Mouse (Mus musculus) kidney, embryonic 14.5 days (tissue): ENCODE measurements around the gene Bckdhb. TPM values are rescaled to one million over a fixed set of nuclear protein-coding genes. Genes with fewer than 3 reads are reported as not detected.

ENCODE experiments used
- ATAC-seq: fragments of 200-750 bp; cut with Nextera tagmentation; 2 replicates; pipeline ENCODE4 v1.8.0; 2017; ENCODE audit warnings: moderate number of reproducible peaks, mild to moderate bottlenecking, moderate TSS enrichment, moderate library complexity; ENCODE audit not compliant: low FRiP score, low TSS enrichment
- H3K27ac ChIP-seq: fragments of 300-500 bp; sonication (generic); 2 replicates; pipeline ENCODE4 v1.5.1; 2014; ENCODE audit warnings: low read depth, mild to moderate bottlenecking, low read length, moderate library complexity, mixed read lengths
- H3K27me3 ChIP-seq: fragments of 300-500 bp; sonication (generic); 2 replicates; pipeline ENCODE4 v1.6.1; 2014; ENCODE audit warnings: mild to moderate bottlenecking, low read length; ENCODE audit not compliant: control insufficient read depth, insufficient read depth
- H3K36me3 ChIP-seq: fragments of 300-500 bp; sonication (generic); 2 replicates; pipeline ENCODE4 v1.6.1; 2014; ENCODE audit warnings: low read length, mixed read lengths; ENCODE audit not compliant: control insufficient read depth, insufficient read depth
- H3K4me1 ChIP-seq: fragments of 300-500 bp; sonication (generic); 2 replicates; pipeline ENCODE4 v1.6.1; 2014; ENCODE audit warnings: low read length, mixed read lengths; ENCODE audit not compliant: control insufficient read depth, insufficient read depth
- H3K4me2 ChIP-seq: fragments of 300-500 bp; sonication (generic); replicated peaks from 2 replicates; pipeline ENCODE4 v1.6.1; 2014; ENCODE audit warnings: low read depth, mild to moderate bottlenecking, low read length
- H3K4me3 ChIP-seq: fragments of 300-500 bp; sonication (generic); 2 replicates; pipeline ENCODE4 v1.5.1; 2014; ENCODE audit warnings: mild to moderate bottlenecking, low read length
- H3K9ac ChIP-seq: fragments of 300-500 bp; sonication (generic); 2 replicates; pipeline ENCODE4 v1.6.1; 2014; ENCODE audit warnings: low read depth, mild to moderate bottlenecking, low read length, moderate library complexity
- H3K9me3 ChIP-seq: fragments of 300-500 bp; sonication (generic); 2 replicates; pipeline ENCODE4 v1.6.1; 2016; ENCODE audit warnings: low read length; ENCODE audit not compliant: control insufficient read depth
- WGBS: fragments of 180-500 bp; shearing (Covaris S2); extraction: QIAGEN DNeasy Blood & Tissue Kit; methylation state at CpG from one replicate; pipeline ENCODE4 v1.1.7; 2014; 5-methylcytosine and 5-hydroxymethylcytosine counted together
- polyA plus RNA-seq: library from polyadenylated mRNA; unstranded; fragments of >200 nt; fragmentation: Nextera tagmentation; extraction: Ambion mirVana; gene quantifications from 2 replicates; pipeline ENCODE4 v1.2.1, GENCODE M21; 2014

Gene Bckdhb
- polyA plus RNA-seq, 1 experiment from 2014 or later: 55.9 TPM

- ATAC-seq: no peak
- Histone ChIP-seq H3K9me3 (no peaks in the 10 kb centered on the region), H3K27ac (no peak overlapping the region), H3K4me2 (no peak overlapping the region), H3K4me3 (no peak overlapping the region), H3K27me3 (no peaks in the 10 kb centered on the region), H3K9ac (no peak overlapping the region), H3K4me1 (no peaks in the 10 kb centered on the region), H3K36me3 (no peaks in the 10 kb centered on the region)
- 92% methylated on average over 6 of the region's 6 CpGs for WGBS
Measured at GRCm38 (mm10) chr9:84094111-84094510, 169.2 kb downstream of the Bckdhb start.

DNA sequence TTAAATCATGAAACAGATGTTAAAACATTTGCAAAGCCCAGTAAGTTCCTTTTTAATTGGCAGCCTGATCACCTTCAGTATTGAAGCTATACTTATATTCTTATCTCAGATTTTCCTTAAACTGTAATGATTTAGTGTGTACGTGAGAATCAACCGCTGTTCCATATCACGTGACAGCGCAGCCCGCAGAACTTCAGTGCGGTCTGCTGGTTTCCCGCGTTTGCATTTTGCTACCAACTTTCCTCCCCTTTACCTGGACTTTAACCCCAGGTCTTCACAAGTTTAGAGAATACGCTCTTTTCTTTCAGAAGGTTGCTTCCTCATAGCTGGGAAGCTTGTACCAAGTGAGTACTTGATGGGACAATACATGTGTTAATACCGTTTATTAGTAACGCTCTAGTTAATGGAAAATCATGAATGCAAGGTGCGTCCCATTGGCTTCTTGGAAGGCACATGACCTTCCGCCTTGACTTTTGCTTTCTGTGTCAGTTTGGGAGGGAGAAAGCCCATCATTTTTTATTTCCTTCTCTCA lies 171.6 kb downstream of the Bckdhb start:
- Histone ChIP-seq H3K4me2 (no peak overlapping the region), H3K36me3 (no peaks in the 10 kb centered on the region), H3K9ac (no peak overlapping the region), H3K4me3 (no peak overlapping the region), H3K27ac (no peak overlapping the region), H3K4me1 (no peaks in the 10 kb centered on the region), H3K27me3 (no peaks in the 10 kb centered on the region), H3K9me3 (no peaks in the 10 kb centered on the region)
- 94% methylated on average over 13 of the region's 13 CpGs for WGBS
- no peak for ATAC-seq

GRCm38 (mm10) chr9:84103344-84103743 lies 178.4 kb downstream of the Bckdhb start:
- Histone ChIP-seq H3K36me3 (no peaks in the 10 kb centered on the region), H3K27ac (no peak overlapping the region), H3K4me2 (no peak overlapping the region), H3K4me1 (no peaks in the 10 kb centered on the region), H3K27me3 (no peaks in the 10 kb centered on the region), H3K4me3 (no peak overlapping the region), H3K9ac (no peak overlapping the region), H3K9me3 (no peaks in the 10 kb centered on the region)
- WGBS: 97% methylated on average over 7 of the region's 7 CpGs
- ATAC-seq: no peak

GRCm38 (mm10) chr9:84106438-84106837 lies 181.5 kb downstream of the Bckdhb start:
- H3K9ac ChIP-seq: no peak overlapping the region
- WGBS: 91% methylated on average over 2 of the region's 2 CpGs
- H3K4me1 ChIP-seq: peaks cover 7% of the 10 kb centered on the region; the same call in 1 of the 2 replicates
- H3K4me2 ChIP-seq: no peak overlapping the region
- no peaks in the 10 kb centered on the region for H3K27me3 ChIP-seq
- no peak overlapping the region for H3K27ac ChIP-seq
- no peak for ATAC-seq
- H3K9me3 ChIP-seq: no peaks in the 10 kb centered on the region
- H3K4me3 ChIP-seq: no peak overlapping the region
- no peaks in the 10 kb centered on the region for H3K36me3 ChIP-seq

GRCm38 (mm10) chr9:84107045-84107813 lies 182.3 kb downstream of the Bckdhb start:
- Histone ChIP-seq H3K4me3 (no peak overlapping the region), H3K4me2 (no peak overlapping the region), H3K27ac (no peak overlapping the region), H3K27me3 (no peaks in the 10 kb centered on the region), H3K9me3 (no peaks in the 10 kb centered on the region), H3K36me3 (no peaks in the 10 kb centered on the region), H3K4me1 (peaks cover 7% of the 10 kb centered on the region; the same call in 1 of the 2 replicates), H3K9ac (no peak overlapping the region)
- 0 out of 2 replicates have a peak, but pooled peaks have one; percentile 30 for ATAC-seq
- 43% methylated on average over 20 of the region's 20 CpGs for WGBS

DNA sequence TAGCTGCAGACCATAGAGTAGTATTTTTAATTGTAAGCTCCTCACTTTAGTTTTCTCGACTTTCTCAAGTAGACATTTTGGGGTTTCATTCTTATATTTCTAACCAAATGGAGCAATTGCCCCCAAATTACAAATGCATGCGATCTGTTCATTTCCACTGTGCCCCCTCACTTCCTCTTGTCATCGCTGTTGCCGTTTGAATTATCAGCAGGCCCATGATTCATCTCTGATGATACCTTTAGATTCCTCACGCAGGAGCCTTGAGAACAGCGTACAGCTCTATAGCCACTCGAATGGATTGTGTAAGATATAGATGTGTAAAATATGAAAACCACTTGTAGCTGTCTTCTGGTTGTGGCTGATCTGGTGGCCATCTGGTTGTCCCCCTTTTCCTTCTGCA lies 183.6 kb downstream of the Bckdhb start:
- Histone ChIP-seq H3K36me3 (no peaks in the 10 kb centered on the region), H3K9ac (no peak overlapping the region), H3K9me3 (no peaks in the 10 kb centered on the region), H3K4me1 (peaks cover 7% of the 10 kb centered on the region; the same call in 1 of the 2 replicates), H3K4me3 (no peak overlapping the region), H3K27ac (no peak overlapping the region), H3K27me3 (no peaks in the 10 kb centered on the region), H3K4me2 (no peak overlapping the region)
- ATAC-seq: no peak
- WGBS: 89% methylated on average over 7 of the region's 7 CpGs

DNA sequence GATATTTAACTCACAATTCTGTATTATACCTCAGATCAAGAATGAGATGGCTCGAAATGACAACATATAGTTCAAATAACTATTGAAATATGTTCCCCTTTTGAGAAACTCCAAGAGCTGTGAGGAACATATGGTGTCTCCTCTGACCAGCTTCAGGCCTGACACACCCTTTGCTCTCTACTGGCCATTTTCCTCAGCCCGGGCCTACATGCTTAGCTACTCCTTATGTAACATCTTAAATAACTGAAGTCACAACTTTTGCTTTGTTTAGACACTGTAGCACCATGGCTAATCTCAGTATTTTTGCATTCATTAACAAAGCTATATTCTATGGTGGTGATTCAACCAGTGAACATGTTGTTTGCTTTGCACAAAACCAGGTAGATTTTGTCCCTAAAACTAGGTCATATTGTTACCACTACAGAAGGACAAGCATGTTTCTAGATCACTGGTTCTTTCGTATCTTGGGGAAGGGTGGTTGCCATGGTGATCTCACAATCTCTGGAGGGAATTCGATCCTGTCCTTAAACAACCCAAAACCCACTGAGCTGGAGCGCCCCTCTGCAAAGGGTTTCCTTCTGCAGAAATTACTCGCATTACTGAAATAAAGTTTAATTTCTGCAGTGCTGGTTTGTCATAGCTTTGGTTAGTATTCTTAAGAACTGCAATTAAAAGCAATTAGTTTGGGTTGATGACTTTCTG lies 185.0 kb downstream of the Bckdhb start:
- no peak overlapping the region for H3K27ac ChIP-seq
- no peak overlapping the region for H3K9ac ChIP-seq
- H3K9me3 ChIP-seq: no peaks in the 10 kb centered on the region
- H3K27me3 ChIP-seq: no peaks in the 10 kb centered on the region
- no peak overlapping the region for H3K4me3 ChIP-seq
- peaks cover 7% of the 10 kb centered on the region; the same call in 1 of the 2 replicates for H3K4me1 ChIP-seq
- no peak overlapping the region for H3K4me2 ChIP-seq
- WGBS: 42% methylated on average over 6 of the region's 6 CpGs
- H3K36me3 ChIP-seq: no peaks in the 10 kb centered on the region
- ATAC-seq: 0 out of 2 replicates have a peak, but pooled peaks have one; percentile 56

DNA sequence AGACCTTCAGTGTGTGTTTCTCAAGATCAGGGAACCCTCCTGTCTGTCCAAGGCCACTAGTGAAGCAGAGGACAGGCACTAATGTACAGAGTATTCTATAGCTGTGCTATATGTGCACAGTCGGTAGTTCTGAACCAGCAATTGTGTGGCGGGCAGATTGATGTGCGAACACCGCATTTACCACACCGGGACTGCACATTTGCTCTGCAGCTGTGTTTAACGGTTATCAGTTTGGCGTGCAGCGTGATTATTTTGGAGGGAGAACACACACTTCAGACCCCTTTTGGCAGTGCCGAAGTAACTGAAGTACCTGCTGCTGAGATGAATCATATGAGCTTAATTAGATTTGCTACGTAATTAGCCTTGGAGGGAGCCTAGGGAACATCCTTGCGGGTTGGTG lies 185.7 kb downstream of the Bckdhb start:
- H3K27me3 ChIP-seq: no peaks in the 10 kb centered on the region
- WGBS: 56% methylated on average over 11 of the region's 11 CpGs
- H3K4me1 ChIP-seq: peaks cover 7% of the 10 kb centered on the region; the same call in 1 of the 2 replicates
- no peak overlapping the region for H3K27ac ChIP-seq
- no peak overlapping the region for H3K4me2 ChIP-seq
- H3K9me3 ChIP-seq: no peaks in the 10 kb centered on the region
- H3K4me3 ChIP-seq: no peak overlapping the region
- H3K9ac ChIP-seq: no peak overlapping the region
- no peak for ATAC-seq
- H3K36me3 ChIP-seq: no peaks in the 10 kb centered on the region

GRCm38 (mm10) chr9:84112319-84112718 lies 187.4 kb downstream of the Bckdhb start:
- no peak for ATAC-seq
- no peak overlapping the region for H3K27ac ChIP-seq
- no peak overlapping the region for H3K9ac ChIP-seq
- H3K9me3 ChIP-seq: no peaks in the 10 kb centered on the region
- peaks cover 7% of the 10 kb centered on the region; the same call in 1 of the 2 replicates for H3K4me1 ChIP-seq
- 61% methylated on average over 1 of the region's 1 CpGs for WGBS
- H3K27me3 ChIP-seq: no peaks in the 10 kb centered on the region
- H3K4me2 ChIP-seq: no peak overlapping the region
- H3K36me3 ChIP-seq: no peaks in the 10 kb centered on the region
- H3K4me3 ChIP-seq: no peak overlapping the region
